Mouse (Mus musculus): ENCODE results near the gene Cdkl2. TPM values are rescaled to one million over a fixed set of nuclear protein-coding genes. Genes with fewer than 3 reads are reported as not detected.

Cdkl2 gene
- total and polyA plus RNA-seq, 2 experiments from 2014 or later: 17.6 to 24.1 TPM

DNA sequence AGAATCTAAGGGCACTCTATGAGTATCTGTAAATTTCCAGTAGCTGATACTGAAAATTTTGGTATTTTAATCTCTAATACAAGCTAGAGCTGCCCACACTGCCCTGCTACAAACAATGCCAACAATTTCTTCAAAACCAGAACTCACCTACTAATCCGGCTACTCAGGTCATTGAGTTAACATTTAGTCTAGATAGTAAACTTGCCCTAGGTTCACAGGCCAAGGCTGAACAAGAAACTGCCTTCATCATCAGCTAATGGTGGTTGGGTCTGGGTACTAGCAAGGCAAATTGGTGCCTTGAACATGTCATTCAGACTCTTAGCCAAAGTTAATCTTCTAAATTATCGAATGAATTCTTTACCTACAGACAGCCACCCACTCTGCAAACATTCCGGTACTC, 37.6 kb upstream of the Cdkl2 start:
- TF ChIP-seq CTCF (IDR thresholded peaks at IDR 0.05; ENCODE audit: low read depth): no peak
- peaks cover 10% of the 10 kb centered on the region; the same call in 1 of the 2 replicates for H3K4me1 ChIP-seq (ENCODE audit: insufficient read depth)
- peak overlapping the region; percentile 53 for H3K4me2 ChIP-seq (ENCODE audit: low read depth)
- H3K27me3 ChIP-seq (ENCODE audit: insufficient read depth, low read length): no peaks in the 10 kb centered on the region
- 67% methylated on average over 3 of the region's 3 CpGs for WGBS
- ATAC-seq: no peak
- no peak for DNase-seq
- no peaks in the 10 kb centered on the region for H3K9me3 ChIP-seq (ENCODE audit: low read length)
- H3K36me3 ChIP-seq (ENCODE audit: insufficient read depth): no peaks in the 10 kb centered on the region
- H3K4me3 ChIP-seq (ENCODE audit: low read depth, low read length): peak overlapping the region; percentile 95; the same call in 1 of the 2 replicates
- H3K27ac ChIP-seq (ENCODE audit: low read depth, low read length): no peak overlapping the region
- no peak overlapping the region for H3K9ac ChIP-seq

DNA sequence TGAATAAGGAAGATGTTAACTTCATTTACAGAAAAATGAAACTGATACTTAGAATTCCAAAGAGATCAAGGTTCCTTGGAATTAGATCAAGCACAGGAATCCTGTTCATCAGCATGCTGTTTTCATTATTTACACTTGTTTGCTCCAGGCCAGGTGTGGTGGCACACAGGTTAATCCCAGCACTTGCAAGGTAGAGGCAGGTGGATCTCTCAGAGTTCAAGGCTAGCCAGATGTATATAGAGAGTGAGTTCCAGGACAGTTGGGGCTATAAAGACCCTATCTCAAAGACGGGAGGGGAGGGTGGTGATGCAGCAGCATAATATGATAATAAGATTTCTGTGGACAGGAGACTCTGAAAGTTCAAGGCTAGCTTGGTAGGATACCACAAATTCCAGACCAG, 36.7 kb upstream of the Cdkl2 start:
- no peaks in the 10 kb centered on the region for H3K9me3 ChIP-seq (ENCODE audit: low read length)
- ATAC-seq (no peak), DNase-seq (no peak)
- H3K9ac ChIP-seq: no peak overlapping the region
- H3K27me3 ChIP-seq (ENCODE audit: insufficient read depth, low read length): no peaks in the 10 kb centered on the region
- no peak overlapping the region for H3K4me3 ChIP-seq (ENCODE audit: low read depth, low read length)
- WGBS: 73% methylated on average over 1 of the region's 1 CpGs
- no peak overlapping the region for H3K27ac ChIP-seq (ENCODE audit: low read depth, low read length)
- no peak overlapping the region for H3K4me2 ChIP-seq (ENCODE audit: low read depth)
- no peaks in the 10 kb centered on the region for H3K36me3 ChIP-seq (ENCODE audit: insufficient read depth)
- H3K4me1 ChIP-seq (ENCODE audit: insufficient read depth): peaks cover 10% of the 10 kb centered on the region; the same call in 1 of the 2 replicates
- no peak for TF ChIP-seq CTCF (IDR thresholded peaks at IDR 0.05; ENCODE audit: low read depth)

DNA sequence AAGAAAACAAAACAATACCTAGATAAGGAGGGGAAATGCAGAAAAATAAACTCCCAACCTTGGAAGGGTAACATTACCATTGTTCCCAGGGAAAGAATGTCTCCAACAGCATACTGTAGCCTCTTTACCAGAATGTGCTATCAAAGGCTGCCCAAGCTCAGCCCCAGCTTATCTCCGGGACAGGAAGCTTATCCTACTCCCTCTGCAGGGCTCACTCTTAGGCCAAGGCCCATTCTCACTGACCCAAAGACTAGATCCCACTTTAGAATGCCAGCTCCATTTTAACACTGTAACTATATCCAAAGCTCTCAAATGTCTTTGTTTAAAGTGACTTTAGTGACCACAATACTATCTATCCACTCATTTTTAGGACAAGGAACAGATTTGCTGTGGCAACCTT, 35.6 kb upstream of the Cdkl2 start:
- no peak for TF ChIP-seq CTCF (IDR thresholded peaks at IDR 0.05; ENCODE audit: low read depth)
- 0 out of 2 replicates have a peak, but pooled peaks cover 10% of the 10 kb centered on the region for H3K4me1 ChIP-seq (ENCODE audit: insufficient read depth)
- H3K9me3 ChIP-seq (ENCODE audit: low read length): no peaks in the 10 kb centered on the region
- no peak overlapping the region for H3K4me2 ChIP-seq (ENCODE audit: low read depth)
- H3K27me3 ChIP-seq (ENCODE audit: insufficient read depth, low read length): no peaks in the 10 kb centered on the region
- no peak overlapping the region for H3K4me3 ChIP-seq (ENCODE audit: low read depth, low read length)
- ATAC-seq: no peak
- 85% methylated on average over 1 of the region's 1 CpGs for WGBS
- DNase-seq: no peak
- H3K9ac ChIP-seq: no peak overlapping the region; the same call in 1 of the 2 replicates
- no peaks in the 10 kb centered on the region for H3K36me3 ChIP-seq (ENCODE audit: insufficient read depth)
- H3K27ac ChIP-seq (ENCODE audit: low read depth, low read length): no peak overlapping the region

DNA sequence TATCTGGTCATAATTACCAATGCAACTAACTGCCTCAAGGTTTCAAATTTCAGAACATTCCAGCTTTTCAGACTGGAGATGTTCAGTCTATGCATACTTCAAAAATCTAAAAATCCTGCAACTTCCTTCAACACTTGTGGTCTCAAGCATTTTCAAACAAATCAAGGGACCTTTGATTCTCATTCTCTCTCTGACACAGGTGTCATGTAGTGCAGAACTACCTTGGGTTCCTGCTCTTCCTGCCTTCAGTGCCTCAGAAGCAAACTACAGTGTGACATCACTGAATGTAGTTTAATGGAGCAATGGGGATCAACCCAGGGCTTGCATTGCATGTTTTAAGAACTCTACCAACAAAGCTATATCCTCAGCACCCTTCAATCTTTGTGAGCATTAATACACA, 35.1 kb upstream of the Cdkl2 start:
- no peak for TF ChIP-seq CTCF (IDR thresholded peaks at IDR 0.05; ENCODE audit: low read depth)
- ATAC-seq (no peak), DNase-seq (no peak)

DNA sequence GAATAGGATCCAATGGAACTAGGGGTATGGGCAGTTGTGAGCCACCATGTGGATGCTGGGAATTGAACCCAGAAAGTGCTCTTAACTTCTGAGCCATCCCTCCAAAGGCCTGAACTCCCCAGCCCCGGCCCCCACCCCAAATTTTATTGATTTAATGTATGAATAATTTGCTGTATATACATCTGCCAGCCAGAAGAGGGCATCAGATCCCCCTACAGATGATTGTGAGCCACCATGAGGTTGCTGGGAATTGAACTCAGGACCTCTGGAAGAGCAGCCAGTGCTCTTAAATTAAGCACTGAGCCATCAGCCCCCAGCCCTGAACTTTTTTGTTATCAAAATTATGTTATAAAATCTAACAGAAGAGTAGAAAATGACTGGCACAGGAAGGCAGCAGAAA, 32.6 kb upstream of the Cdkl2 start:
- TF ChIP-seq CTCF (IDR thresholded peaks at IDR 0.05; ENCODE audit: low read depth): peak; percentile 19; the same call in 1 of the 2 replicates
- peaks cover 6% of the 10 kb centered on the region; the same call in 1 of the 2 replicates for H3K36me3 ChIP-seq (ENCODE audit: insufficient read depth)
- H3K27me3 ChIP-seq (ENCODE audit: insufficient read depth, low read length): no peaks in the 10 kb centered on the region
- 93% methylated on average over 1 of the region's 1 CpGs for WGBS
- no peaks in the 10 kb centered on the region for H3K9me3 ChIP-seq (ENCODE audit: low read length)
- no peak overlapping the region for H3K27ac ChIP-seq (ENCODE audit: low read depth, low read length)
- ATAC-seq: no peak
- no peak overlapping the region for H3K4me2 ChIP-seq (ENCODE audit: low read depth)
- no peak overlapping the region for H3K4me3 ChIP-seq (ENCODE audit: low read depth, low read length)
- H3K4me1 ChIP-seq (ENCODE audit: insufficient read depth): 0 out of 2 replicates have a peak, but pooled peaks cover 1% of the 10 kb centered on the region
- H3K9ac ChIP-seq: no peak overlapping the region
- no peak for DNase-seq

More for the DNA sequence above, 35.1 kb upstream of the Cdkl2 start:
- no peak overlapping the region for H3K27ac ChIP-seq (ENCODE audit: low read depth, low read length)
- no peaks in the 10 kb centered on the region for H3K27me3 ChIP-seq (ENCODE audit: insufficient read depth, low read length)
- H3K9me3 ChIP-seq (ENCODE audit: low read length): no peaks in the 10 kb centered on the region
- no peak overlapping the region for H3K4me3 ChIP-seq (ENCODE audit: low read depth, low read length)
- no peak overlapping the region for H3K9ac ChIP-seq
- H3K36me3 ChIP-seq (ENCODE audit: insufficient read depth): no peaks in the 10 kb centered on the region
- no peak overlapping the region for H3K4me2 ChIP-seq (ENCODE audit: low read depth)
- 0 out of 2 replicates have a peak, but pooled peaks cover 10% of the 10 kb centered on the region for H3K4me1 ChIP-seq (ENCODE audit: insufficient read depth)

DNA sequence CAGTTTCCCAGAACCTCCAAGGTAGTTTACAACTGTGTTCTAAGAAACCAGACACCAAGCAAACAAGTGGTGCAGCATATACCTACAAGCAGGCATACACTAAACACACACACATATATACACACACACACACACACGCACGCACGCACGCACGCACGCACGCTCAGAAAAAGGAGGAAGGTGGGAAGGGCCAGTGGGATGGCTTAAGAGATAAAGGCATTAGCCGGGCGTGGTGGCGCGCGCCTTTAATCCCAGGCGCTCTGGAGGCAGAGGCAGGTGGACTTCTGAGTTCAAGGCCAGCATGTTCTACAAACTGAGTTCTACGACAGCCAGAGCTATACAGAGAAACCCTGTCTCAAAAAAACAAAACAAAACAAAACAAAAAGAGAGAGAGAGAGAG, 30.4 kb upstream of the Cdkl2 start:
- no peak overlapping the region for H3K27ac ChIP-seq (ENCODE audit: low read depth, low read length)
- DNase-seq (no peak), ATAC-seq (no peak)
- 90% methylated on average over 14 of the region's 14 CpGs for WGBS
- H3K9me3 ChIP-seq (ENCODE audit: low read length): no peaks in the 10 kb centered on the region
- no peak overlapping the region for H3K9ac ChIP-seq
- H3K4me1 ChIP-seq (ENCODE audit: insufficient read depth): no peaks in the 10 kb centered on the region
- no peak for TF ChIP-seq CTCF (IDR thresholded peaks at IDR 0.05; ENCODE audit: low read depth)
- no peaks in the 10 kb centered on the region for H3K27me3 ChIP-seq (ENCODE audit: insufficient read depth, low read length)
- H3K36me3 ChIP-seq (ENCODE audit: insufficient read depth): peaks cover 9% of the 10 kb centered on the region
- H3K4me3 ChIP-seq (ENCODE audit: low read depth, low read length): no peak overlapping the region
- H3K4me2 ChIP-seq (ENCODE audit: low read depth): no peak overlapping the region

DNA sequence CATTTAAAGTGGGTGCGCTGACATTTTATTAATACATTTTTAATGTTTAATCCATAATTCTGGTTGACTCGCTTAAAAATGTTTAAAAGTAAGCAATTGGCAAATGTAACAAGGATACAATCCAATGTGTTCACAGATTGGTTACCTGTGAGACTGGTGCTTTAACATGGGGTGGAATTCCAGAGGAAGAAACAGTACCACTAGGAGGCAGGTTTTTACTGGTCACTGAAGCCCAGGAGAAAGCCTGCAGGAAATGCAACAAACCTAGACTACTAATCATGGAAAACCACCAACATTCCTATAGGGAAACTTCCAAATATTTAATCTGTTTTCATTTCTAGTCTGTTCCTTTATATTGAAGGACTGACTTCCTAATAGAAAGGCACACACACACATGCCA, 19.5 kb upstream of the Cdkl2 start:
- ATAC-seq: no peak

More for the DNA sequence above, 19.5 kb upstream of the Cdkl2 start:
- DNase-seq: no peak
- Histone ChIP-seq H3K9me3 (ENCODE audit: low read length) (no peaks in the 10 kb centered on the region), H3K4me1 (ENCODE audit: insufficient read depth) (no peaks in the 10 kb centered on the region), H3K27me3 (ENCODE audit: insufficient read depth, low read length) (no peaks in the 10 kb centered on the region), H3K9ac (no peak overlapping the region), H3K4me2 (ENCODE audit: low read depth) (no peak overlapping the region), H3K27ac (ENCODE audit: low read depth, low read length) (no peak overlapping the region), H3K4me3 (ENCODE audit: low read depth, low read length) (no peak overlapping the region), H3K36me3 (ENCODE audit: insufficient read depth) (peaks cover 49% of the 10 kb centered on the region)
- TF ChIP-seq CTCF (IDR thresholded peaks at IDR 0.05; ENCODE audit: low read depth): no peak; the same call in 1 of the 2 replicates
- WGBS: 99% methylated on average over 2 of the region's 2 CpGs

Measured in forebrain, postnatal 0 days (tissue).